Mouse (Mus musculus) forebrain, postnatal 0 days (tissue): ENCODE data around the gene 9330161L09Rik. TPM values are rescaled to one million over a fixed set of nuclear protein-coding genes. Genes with fewer than 3 reads are reported as not detected.
"Not testable (repeated sequence)": the region's sequence is repeated elsewhere in the genome, so short reads cannot be mapped to it uniquely, and the experiment has no call there.

ENCODE experiments used
- ATAC-seq: fragments of 200-750 bp; cut with Nextera tagmentation; 2 replicates; pipeline ENCODE4 v1.8.0; 2017; ENCODE audit warnings: mild to moderate bottlenecking, moderate library complexity
- DNase-seq: peaks from one replicate; pipeline ENCODE4 v3.0.0-alpha.2; 2015
- H3K27ac ChIP-seq: fragments of 300-500 bp; sonication (generic); 2 replicates; pipeline ENCODE4 v1.5.1; 2014; ENCODE audit warnings: low read depth, mild to moderate bottlenecking, antibody characterized with exemption, low read length, moderate library complexity, mixed read lengths
- H3K27me3 ChIP-seq: fragments of 300-500 bp; sonication (generic); 2 replicates; pipeline ENCODE4 v1.6.1; 2014; ENCODE audit warnings: mild to moderate bottlenecking, low read length, mixed read lengths; ENCODE audit not compliant: insufficient read depth
- H3K36me3 ChIP-seq: fragments of 300-500 bp; sonication (generic); 2 replicates; pipeline ENCODE4 v1.6.1; 2014; ENCODE audit warnings: mild to moderate bottlenecking, moderate library complexity; ENCODE audit not compliant: insufficient read depth
- H3K4me1 ChIP-seq: fragments of 300-500 bp; sonication (generic); 2 replicates; pipeline ENCODE4 v1.6.1; 2014; ENCODE audit warnings: antibody characterized with exemption; ENCODE audit not compliant: insufficient read depth
- H3K4me2 ChIP-seq: fragments of 300-500 bp; sonication (generic); 2 replicates; pipeline ENCODE4 v1.6.1; 2014; ENCODE audit warnings: low read depth, mild to moderate bottlenecking, moderate library complexity
- H3K4me3 ChIP-seq: fragments of 300-500 bp; sonication (generic); 2 replicates; pipeline ENCODE4 v1.5.1; 2014; ENCODE audit warnings: low read depth, low read length, mixed read lengths
- H3K9ac ChIP-seq: fragments of 300-500 bp; sonication (generic); 2 replicates; pipeline ENCODE4 v1.6.1; 2014; ENCODE audit warnings: mild to moderate bottlenecking
- H3K9me3 ChIP-seq: fragments of 300-500 bp; sonication (generic); 2 replicates; pipeline ENCODE4 v1.6.1; 2016; ENCODE audit warnings: low read length
- CTCF ChIP-seq: sonication (generic); IDR thresholded peaks from 2 replicates; pipeline ENCODE4 v1.5.1; 2016; ENCODE audit warnings: antibody characterized with exemption, control low read depth, low read depth
- WGBS: fragments of 180-500 bp; shearing (Covaris S2); extraction: QIAGEN DNeasy Blood & Tissue Kit; methylation state at CpG from one replicate; pipeline ENCODE4 v1.1.7; 2014; 5-methylcytosine and 5-hydroxymethylcytosine counted together
- polyA plus RNA-seq: library from polyadenylated mRNA; unstranded; fragments of >200 nt; fragmentation: Nextera tagmentation; extraction: Ambion mirVana; gene quantifications from 2 replicates; pipeline ENCODE4 v1.2.1, GENCODE M21; 2015
- total RNA-seq: library from RNA; depleted of rRNA; stranded (reverse); fragments of >200 nt; gene quantifications from 2 replicates; pipeline ENCODE4 v1.2.3, GENCODE M21; 2014; rRNA removed

9330161L09Rik gene
- total RNA-seq, result 5.1 and 11.8 TPM in 2 replicates
- polyA plus RNA-seq, result 0.82 and 1.3 TPM in 2 replicates

- WGBS, result 97% methylated on average over 4 of the region's 4 CpGs
- no peaks in the 10 kb centered on the region for H3K4me1 ChIP-seq
- no peak within 1 kb of the TSS for H3K27ac ChIP-seq
- DNase-seq (no peak), ATAC-seq (no peak)
- no peak within 1 kb of the TSS for H3K4me2 ChIP-seq
- H3K4me3 ChIP-seq, result no peak within 1 kb of the TSS
- H3K36me3 ChIP-seq, result peaks cover 95% of the 10 kb centered on the region
- TF ChIP-seq CTCF, result no peak
- H3K9ac ChIP-seq, result no peak within 1 kb of the TSS
- H3K9me3 ChIP-seq, result no peaks in the 10 kb centered on the region
- no peaks in the 10 kb centered on the region for H3K27me3 ChIP-seq
These were observed at the start of gene 9330161L09Rik for GRCm38 (mm10) chr12:103407720-103408119. TSS of gene 9330161L09Rik (minus strand) at chr12:103407820.

GRCm38 (mm10) chr12:103457140-103457539, 49.5 kb upstream of the 9330161L09Rik start, which contains the start of gene Ifi27l2b:
TSS of gene Ifi27l2b (minus strand) at chr12:103457223.
- Histone ChIP-seq H3K9me3 (no peaks in the 10 kb centered on the region), H3K27me3 (no peaks in the 10 kb centered on the region), H3K36me3 (no peaks in the 10 kb centered on the region), H3K4me3 (no peak within 1 kb of the TSS), H3K4me2 (no peak within 1 kb of the TSS), H3K9ac (no peak within 1 kb of the TSS), H3K4me1 (no peaks in the 10 kb centered on the region), H3K27ac (no peak within 1 kb of the TSS)
- TF ChIP-seq CTCF, result no peak
- 73% methylated on average over 3 of the region's 3 CpGs for WGBS
- ATAC-seq (no peak), DNase-seq (no peak)

- H3K9ac ChIP-seq, H3K27me3 ChIP-seq, ATAC-seq, H3K4me2 ChIP-seq, DNase-seq, H3K9me3 ChIP-seq, H3K4me3 ChIP-seq, H3K36me3 ChIP-seq, H3K27ac ChIP-seq, H3K4me1 ChIP-seq: not testable (repeated sequence)
- no CpG with 5 or more reads among the region's 1 CpGs for WGBS
These were observed 49.1 kb upstream of the 9330161L09Rik start for GRCm38 (mm10) chr12:103456727-103457126.

GRCm38 (mm10) chr12:103453361-103453760, 45.7 kb upstream of the 9330161L09Rik start:
- Histone ChIP-seq H3K4me3 (no peak overlapping the region), H3K9ac (no peak overlapping the region), H3K4me2 (no peak overlapping the region), H3K4me1 (no peaks in the 10 kb centered on the region), H3K27me3 (no peaks in the 10 kb centered on the region), H3K9me3 (no peaks in the 10 kb centered on the region), H3K36me3 (no peaks in the 10 kb centered on the region), H3K27ac (no peak overlapping the region)
- no peak for DNase-seq
- ATAC-seq, result no peak
- TF ChIP-seq CTCF, result no peak

GRCm38 (mm10) chr12:103445060-103445459, 37.4 kb upstream of the 9330161L09Rik start:
- 63% methylated on average over 3 of the region's 3 CpGs for WGBS
- DNase-seq (no peak), ATAC-seq (no peak)
- Histone ChIP-seq H3K27ac (no peak overlapping the region), H3K9ac (no peak overlapping the region), H3K4me1 (no peaks in the 10 kb centered on the region), H3K9me3 (no peaks in the 10 kb centered on the region), H3K27me3 (no peaks in the 10 kb centered on the region), H3K4me3 (no peak overlapping the region), H3K36me3 (no peaks in the 10 kb centered on the region), H3K4me2 (no peak overlapping the region)
- no peak for TF ChIP-seq CTCF

GRCm38 (mm10) chr12:103444261-103444660, 36.6 kb upstream of the 9330161L09Rik start:
- H3K36me3 ChIP-seq, H3K27ac ChIP-seq, DNase-seq, H3K4me3 ChIP-seq, H3K9me3 ChIP-seq, ATAC-seq, H3K4me1 ChIP-seq, H3K4me2 ChIP-seq, H3K9ac ChIP-seq, H3K27me3 ChIP-seq: not testable (repeated sequence)
- WGBS, result 52% methylated on average over 6 of the region's 7 CpGs

- no peaks in the 10 kb centered on the region for H3K4me1 ChIP-seq
- no peak within 1 kb of the TSS for H3K27ac ChIP-seq
- H3K9me3 ChIP-seq, result no peaks in the 10 kb centered on the region
- no peaks in the 10 kb centered on the region for H3K27me3 ChIP-seq
- no peak for ATAC-seq
- no peak within 1 kb of the TSS for H3K4me3 ChIP-seq
- no peak within 1 kb of the TSS for H3K9ac ChIP-seq
- DNase-seq, result no peak
- H3K36me3 ChIP-seq, result no peaks in the 10 kb centered on the region
- no peak for TF ChIP-seq CTCF
- no peak within 1 kb of the TSS for H3K4me2 ChIP-seq
- WGBS, result 63% methylated on average over 3 of the region's 3 CpGs
These were observed 35.9 kb upstream of the 9330161L09Rik start, which contains the start of gene Ifi27l2a for GRCm38 (mm10) chr12:103443524-103443923. TSS of gene Ifi27l2a (minus strand) at chr12:103443680.
